Mouse (Mus musculus) cortical plate, adult 2 months (tissue): Measurements from ENCODE around the gene Podnl1.

Source experiments
- CTCF ChIP-seq: fragments of 200-500 bp; IDR thresholded peaks from 2 replicates; pipeline ENCODE4 v1.5.1; 2011; ENCODE audit warnings: mild to moderate bottlenecking, control low read depth, low read length; ENCODE audit not compliant: insufficient read depth; ENCODE audit errors: extremely low read depth
- POLR2A ChIP-seq: fragments of 200-500 bp; IDR thresholded peaks from 2 replicates; pipeline ENCODE4 v1.6.1; 2011; ENCODE audit warnings: mild to moderate bottlenecking, low read length, control low read depth; ENCODE audit not compliant: insufficient read depth; ENCODE audit errors: extremely low read depth

GRCm38 (mm10) chr8:84179946-84180345, 54.2 kb downstream of the Podnl1 start:
- TF ChIP-seq POLR2A: no peak
- no peak for TF ChIP-seq CTCF
